Mouse (Mus musculus) heart, embryonic 14.5 days (tissue): Measurements from ENCODE around the gene Ly6g5b. TPM values are rescaled to one million over a fixed set of nuclear protein-coding genes. Genes with fewer than 3 reads are reported as not detected.

Experiments
- ATAC-seq: fragments of 200-750 bp; cut with Nextera tagmentation; 2 replicates; pipeline ENCODE4 v1.8.0; 2017; ENCODE audit warnings: low read depth, moderate TSS enrichment; ENCODE audit not compliant: insufficient number of reproducible peaks, insufficient read depth, low FRiP score
- H3K27ac ChIP-seq, 2 experiments: fragments of 200-500 bp in 1 of 2; fragments of 300-500 bp in 1 of 2; sonication (generic) in 1 of 2; replicated peaks in 1 of 2; 2 replicates each; pipeline ENCODE4 v1.5.1; 2012 to 2014; ENCODE audit warnings: low read depth in 2 of 2, low read length in 2 of 2, control low read depth in 1 of 2, mild to moderate bottlenecking in 1 of 2, mixed read lengths in 1 of 2; ENCODE audit not compliant: control insufficient read depth in 1 of 2, insufficient read depth in 1 of 2
- H3K27me3 ChIP-seq: fragments of 300-500 bp; sonication (generic); 2 replicates; pipeline ENCODE4 v1.6.1; 2014; ENCODE audit warnings: mild to moderate bottlenecking, low read length, control low read depth; ENCODE audit not compliant: control insufficient read depth, insufficient read depth
- H3K36me3 ChIP-seq: fragments of 300-500 bp; sonication (generic); 2 replicates; pipeline ENCODE4 v1.6.1; 2014; ENCODE audit warnings: mild to moderate bottlenecking, control low read depth, low read length, mixed read lengths; ENCODE audit not compliant: control insufficient read depth, insufficient read depth
- H3K4me1 ChIP-seq, 2 experiments: fragments of 200-500 bp in 1 of 2; fragments of 300-500 bp in 1 of 2; sonication (generic) in 1 of 2; 2 replicates each; pipeline ENCODE4 v1.6.1; 2012 to 2014; ENCODE audit warnings: low read length in 2 of 2, control low read depth in 1 of 2, mixed read lengths in 1 of 2; ENCODE audit not compliant: control insufficient read depth in 2 of 2, insufficient read depth in 2 of 2
- H3K4me2 ChIP-seq: fragments of 300-500 bp; sonication (generic); 2 replicates; pipeline ENCODE4 v1.6.1; 2014; ENCODE audit warnings: mild to moderate bottlenecking, low read length
- H3K4me3 ChIP-seq, 2 experiments: fragments of 200-500 bp in 1 of 2; fragments of 300-500 bp in 1 of 2; sonication (generic) in 1 of 2; 2 replicates each; pipeline ENCODE4 v1.5.1; 2012 to 2014; ENCODE audit warnings: low read length in 2 of 2, mild to moderate bottlenecking in 2 of 2, control low read depth in 1 of 2, low read depth in 1 of 2, moderate library complexity in 1 of 2; ENCODE audit not compliant: control insufficient read depth in 1 of 2, insufficient read depth in 1 of 2
- H3K9ac ChIP-seq: fragments of 300-500 bp; sonication (generic); 2 replicates; pipeline ENCODE4 v1.6.1; 2014; ENCODE audit warnings: mild to moderate bottlenecking, low read length
- H3K9me3 ChIP-seq: fragments of 300-500 bp; sonication (generic); 2 replicates; pipeline ENCODE4 v1.6.1; 2016; ENCODE audit warnings: low read length, control low read depth; ENCODE audit not compliant: control insufficient read depth
- WGBS: fragments of 180-500 bp; shearing (Covaris S2); extraction: QIAGEN DNeasy Blood & Tissue Kit; methylation state at CpG from one replicate; pipeline ENCODE4 v1.1.7; 2014; 5-methylcytosine and 5-hydroxymethylcytosine counted together
- polyA plus RNA-seq: library from polyadenylated mRNA; unstranded; fragments of >200 nt; fragmentation: Nextera tagmentation; extraction: Ambion mirVana; gene quantifications from 2 replicates; pipeline ENCODE4 v1.2.1, GENCODE M21; 2014

The Ly6g5b gene
- polyA plus RNA-seq, 1 experiment from 2014 or later: 0.28 TPM

- H3K9ac ChIP-seq: peak overlapping the region; percentile 75
- no peaks in the 10 kb centered on the region for H3K36me3 ChIP-seq
- H3K4me2 ChIP-seq: peak overlapping the region; percentile 69
- peak overlapping the region; percentile 30 to 34; a peak in 3 of 4 replicates for H3K4me3 ChIP-seq
- 43% methylated on average over 2 of the region's 2 CpGs for WGBS
- H3K27me3 ChIP-seq: 0 out of 2 replicates have a peak, but pooled peaks cover 4% of the 10 kb centered on the region
- ATAC-seq: no peak
- H3K4me1 ChIP-seq: peaks cover 15 to 20% of the 10 kb centered on the region in 2 experiments
- peak overlapping the region in 1 of 2 experiments; percentile 59; a peak in 2 of 4 replicates for H3K27ac ChIP-seq
- no peaks in the 10 kb centered on the region for H3K9me3 ChIP-seq
Observed at GRCm38 (mm10) chr17:35077285-35077684, 37.9 kb downstream of the Ly6g5b start.

GRCm38 (mm10) chr17:35076507-35077176 is 38.6 kb downstream of the Ly6g5b start, which contains the start of gene Ly6g6e:
Ly6g6e (plus strand) TSS chr17:35076902.
- Histone ChIP-seq H3K4me2 (peak within 1 kb of the TSS; percentile 69), H3K4me1 (peaks cover 15 to 20% of the 10 kb centered on the region in 2 experiments), H3K36me3 (no peaks in the 10 kb centered on the region), H3K4me3 (peak within 1 kb of the TSS; percentile 30 to 34), H3K9me3 (no peaks in the 10 kb centered on the region), H3K27ac (peak within 1 kb of the TSS in 1 of 2 experiments; percentile 59; a peak in 2 of 4 replicates), H3K27me3 (0 out of 2 replicates have a peak, but pooled peaks cover 4% of the 10 kb centered on the region), H3K9ac (peak within 1 kb of the TSS; percentile 75)
- no peak for ATAC-seq
- 42% methylated on average over 10 of the region's 10 CpGs for WGBS

- Histone ChIP-seq H3K4me2 (no peak overlapping the region), H3K4me1 (peaks cover 3 to 11% of the 10 kb centered on the region in 2 experiments; a peak in 3 of 4 replicates), H3K27ac (no peak overlapping the region), H3K9ac (no peak overlapping the region), H3K36me3 (no peaks in the 10 kb centered on the region), H3K27me3 (no peaks in the 10 kb centered on the region), H3K9me3 (no peaks in the 10 kb centered on the region), H3K4me3 (no peak overlapping the region)
- WGBS: 47% methylated on average over 17 of the region's 17 CpGs
- ATAC-seq: no peak
Observed at GRCm38 (mm10) chr17:35074097-35074496, 41.1 kb downstream of the Ly6g5b start.

- Histone ChIP-seq H3K4me3 (no peak overlapping the region), H3K9ac (no peak overlapping the region), H3K27me3 (peaks cover 12% of the 10 kb centered on the region), H3K4me2 (no peak overlapping the region), H3K36me3 (no peaks in the 10 kb centered on the region), H3K27ac (no peak overlapping the region), H3K9me3 (no peaks in the 10 kb centered on the region), H3K4me1 (no peaks in the 10 kb centered on the region; a peak in 1 of 4 replicates)
- no peak for ATAC-seq
- WGBS: 79% methylated on average over 9 of the region's 9 CpGs
Observed at GRCm38 (mm10) chr17:35071454-35071853, 43.8 kb downstream of the Ly6g5b start.

GRCm38 (mm10) chr17:35070556-35071229 is 44.5 kb downstream of the Ly6g5b start:
- H3K4me1 ChIP-seq: peaks cover 0 to under 1% of the 10 kb centered on the region in 2 experiments; a peak in 1 of 4 replicates
- H3K36me3 ChIP-seq: no peaks in the 10 kb centered on the region
- no peak for ATAC-seq
- H3K4me3 ChIP-seq: no peak overlapping the region
- H3K9ac ChIP-seq: no peak overlapping the region
- H3K4me2 ChIP-seq: no peak overlapping the region
- no peak overlapping the region for H3K27ac ChIP-seq
- 33% methylated on average over 6 of the region's 6 CpGs for WGBS
- peaks cover 17% of the 10 kb centered on the region for H3K27me3 ChIP-seq
- H3K9me3 ChIP-seq: no peaks in the 10 kb centered on the region

- H3K36me3 ChIP-seq: no peaks in the 10 kb centered on the region
- ATAC-seq: no peak
- peaks cover 33% of the 10 kb centered on the region for H3K27me3 ChIP-seq
- peaks cover 6 to 8% of the 10 kb centered on the region in 2 experiments; a peak in 2 of 4 replicates for H3K4me1 ChIP-seq
- no peaks in the 10 kb centered on the region for H3K9me3 ChIP-seq
- WGBS: 72% methylated on average over 17 of the region's 17 CpGs
- no peak overlapping the region for H3K4me2 ChIP-seq
- no peak overlapping the region for H3K9ac ChIP-seq
- no peak overlapping the region for H3K27ac ChIP-seq
- H3K4me3 ChIP-seq: no peak overlapping the region
Observed at GRCm38 (mm10) chr17:35068213-35068914, 46.9 kb downstream of the Ly6g5b start.

- H3K4me1 ChIP-seq: peaks cover 6 to 8% of the 10 kb centered on the region in 2 experiments; a peak in 2 of 4 replicates
- peak within 1 kb of the TSS; percentile 52 for H3K9ac ChIP-seq
- H3K9me3 ChIP-seq: no peaks in the 10 kb centered on the region
- no peak within 1 kb of the TSS for H3K27ac ChIP-seq
- H3K27me3 ChIP-seq: peaks cover 33% of the 10 kb centered on the region
- 48% methylated on average over 10 of the region's 10 CpGs for WGBS
- no peak for ATAC-seq
- peak within 1 kb of the TSS; percentile 67 for H3K4me2 ChIP-seq
- H3K4me3 ChIP-seq: peak within 1 kb of the TSS; percentile 19 to 34
- peaks cover 17% of the 10 kb centered on the region for H3K36me3 ChIP-seq
Observed at GRCm38 (mm10) chr17:35066084-35066483, 49.1 kb downstream of the Ly6g5b start, which contains the start of gene Mpig6b. Mpig6b (minus strand) TSS chr17:35066184.
